Mouse (Mus musculus): ENCODE results near the gene Ccm2l. TPM values are rescaled to one million over a fixed set of nuclear protein-coding genes. Genes with fewer than 3 reads are reported as not detected.

The Ccm2l gene
- total RNA-seq, 2 experiments from 2014 or later, result 3.9 to 5.2 TPM

DNA sequence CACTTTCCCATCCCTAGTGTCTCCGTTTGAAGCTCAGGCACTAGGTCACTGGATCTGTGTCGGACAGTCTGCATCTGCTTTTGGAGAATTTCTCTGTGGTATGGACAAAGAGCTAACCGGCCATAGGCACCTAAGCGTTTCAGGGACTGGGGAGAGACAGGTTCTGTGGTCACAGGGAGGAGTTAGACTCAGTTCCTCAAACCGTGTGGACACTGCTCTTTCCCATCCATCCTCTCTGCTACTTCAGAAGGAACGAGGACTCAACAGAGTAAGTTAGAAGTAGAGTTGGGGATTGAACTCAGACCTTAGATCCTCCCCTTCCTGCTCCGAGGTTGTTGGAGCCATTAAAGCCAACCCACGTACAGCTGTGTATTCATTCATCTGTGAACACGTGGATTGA is 14.2 kb upstream of the Ccm2l start:
- DNase-seq (ENCODE audit: extremely low spot score in 1 of 2, low spot score in 1 of 2), result no peak

DNA sequence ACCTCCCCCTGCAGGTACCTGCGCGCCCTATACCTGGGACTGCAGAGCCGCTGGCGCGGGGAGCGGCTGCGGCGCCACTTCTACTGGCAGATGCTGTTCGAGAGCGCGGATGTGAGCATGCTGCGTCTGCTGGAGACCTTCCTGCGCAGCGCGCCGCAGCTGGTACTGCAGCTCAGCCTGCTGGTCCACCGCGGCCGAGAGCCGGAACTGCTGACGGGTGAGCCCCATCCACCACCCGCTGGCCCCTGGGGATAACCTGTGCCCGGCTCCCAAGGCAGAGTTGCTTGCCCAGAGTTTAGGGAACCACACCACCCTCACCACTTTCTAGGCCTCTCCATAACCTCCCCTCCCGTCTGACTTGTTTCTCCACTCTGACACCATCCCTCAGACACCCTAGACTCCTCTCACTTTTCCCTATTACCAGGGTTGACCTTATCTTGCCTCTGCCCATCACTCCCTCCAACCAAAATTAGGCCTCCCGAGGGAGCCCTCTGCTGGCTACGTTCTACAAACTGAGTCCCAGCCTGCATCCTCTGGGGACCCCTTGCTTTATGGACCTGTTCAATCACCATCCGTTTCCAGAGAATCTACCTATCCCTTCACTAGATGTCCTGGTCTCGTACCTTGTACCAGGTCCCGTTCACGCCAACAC is 12.9 kb upstream of the Ccm2l start:
- DNase-seq (ENCODE audit: extremely low spot score in 1 of 2, low spot score in 1 of 2), result peak in 1 of 2 experiments; percentile 29

DNA sequence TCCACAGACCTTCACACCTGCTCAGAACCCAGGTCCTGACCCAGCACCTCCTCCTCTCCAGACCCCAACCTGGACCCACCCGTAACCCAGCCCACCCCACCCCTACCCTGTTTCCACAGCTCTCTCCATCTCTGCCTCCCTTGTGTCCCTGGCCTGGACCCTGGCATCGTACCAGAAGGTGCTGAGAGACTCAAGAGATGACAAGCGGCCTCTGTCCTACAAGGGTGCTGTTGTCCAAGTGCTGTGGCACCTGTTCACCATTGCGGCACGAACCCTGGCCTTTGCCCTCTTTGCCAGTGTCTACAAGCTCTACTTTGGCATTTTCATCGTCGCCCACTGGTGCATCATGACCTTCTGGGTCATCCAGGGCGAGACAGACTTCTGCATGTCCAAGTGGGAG is 11.9 kb upstream of the Ccm2l start:
- DNase-seq (ENCODE audit: extremely low spot score in 1 of 2, low spot score in 1 of 2), result no peak

DNA sequence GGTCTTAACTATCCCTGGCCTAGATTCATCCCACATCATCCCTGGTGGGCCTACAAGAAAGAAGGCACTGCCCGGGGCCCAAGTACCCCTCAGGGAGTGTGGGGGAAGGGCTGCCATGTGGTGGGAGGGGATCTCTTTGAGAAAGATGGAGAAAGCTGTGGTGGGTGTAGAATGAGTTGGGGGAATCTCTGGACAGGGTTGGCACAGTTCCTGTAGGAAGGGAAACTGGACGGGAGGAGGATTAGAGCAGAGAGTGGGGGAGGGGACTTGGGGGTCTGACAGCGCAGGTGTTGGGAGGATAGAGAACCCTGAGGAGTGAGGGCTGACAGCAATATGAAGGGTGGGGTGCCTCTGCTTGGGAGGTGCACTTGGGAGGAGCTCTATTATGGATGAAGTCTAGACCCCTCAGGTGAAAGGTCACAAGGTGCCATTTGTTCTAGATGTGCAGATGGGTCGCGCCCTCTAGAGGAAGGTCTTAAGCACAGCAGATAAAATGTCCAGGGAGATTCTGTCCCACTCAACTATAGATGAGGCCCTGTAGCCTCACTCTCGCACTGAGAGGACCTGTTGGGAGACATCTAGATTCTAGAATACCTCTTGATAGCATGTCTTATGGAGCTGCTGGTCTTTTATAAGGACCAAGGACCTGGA is 10.4 kb upstream of the Ccm2l start:
- no peak for DNase-seq (ENCODE audit: extremely low spot score in 1 of 2, low spot score in 1 of 2)

DNA sequence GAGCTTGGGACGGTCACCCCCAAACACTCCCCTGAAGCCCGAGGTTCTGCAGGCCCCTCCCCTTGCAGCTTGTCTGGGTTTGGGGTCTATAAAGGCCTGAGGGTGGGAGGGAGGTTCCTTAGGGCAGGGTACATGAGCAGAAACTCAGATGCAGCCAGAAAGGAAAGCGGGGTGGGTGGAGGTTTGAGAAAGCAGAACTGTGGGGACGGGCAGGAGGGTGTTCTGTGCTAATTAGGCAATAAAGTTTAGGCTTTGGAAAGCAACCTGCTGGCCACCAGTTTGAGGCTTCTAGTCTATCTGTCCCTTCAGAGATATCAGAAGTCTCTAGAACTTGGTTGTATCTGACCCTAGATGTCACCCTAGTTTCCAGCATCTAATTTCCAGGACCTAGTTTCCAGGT is 7.4 kb upstream of the Ccm2l start:
- DNase-seq (ENCODE audit: extremely low spot score in 1 of 2, low spot score in 1 of 2), result no peak

DNA sequence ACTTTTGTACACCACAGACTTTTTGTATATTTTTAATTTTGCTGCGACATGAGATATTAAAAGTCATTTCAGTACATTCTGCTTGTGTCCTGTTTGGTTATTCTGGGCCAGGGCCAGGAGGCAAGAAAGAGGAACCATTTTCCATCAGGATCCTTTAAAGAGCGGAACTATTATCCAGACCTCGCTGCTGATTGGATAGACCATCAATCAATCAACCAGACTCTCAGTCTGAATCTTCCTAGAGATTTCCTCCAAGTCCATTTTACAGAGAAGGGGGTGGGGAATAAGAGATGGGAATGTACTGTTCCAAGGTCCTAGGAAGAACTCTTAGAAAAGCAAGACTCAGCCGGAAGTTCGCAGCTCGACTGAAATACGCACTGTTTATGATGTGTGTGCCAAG is 5.5 kb upstream of the Ccm2l start:
- DNase-seq (ENCODE audit: extremely low spot score in 1 of 2, low spot score in 1 of 2), result no peak

DNA sequence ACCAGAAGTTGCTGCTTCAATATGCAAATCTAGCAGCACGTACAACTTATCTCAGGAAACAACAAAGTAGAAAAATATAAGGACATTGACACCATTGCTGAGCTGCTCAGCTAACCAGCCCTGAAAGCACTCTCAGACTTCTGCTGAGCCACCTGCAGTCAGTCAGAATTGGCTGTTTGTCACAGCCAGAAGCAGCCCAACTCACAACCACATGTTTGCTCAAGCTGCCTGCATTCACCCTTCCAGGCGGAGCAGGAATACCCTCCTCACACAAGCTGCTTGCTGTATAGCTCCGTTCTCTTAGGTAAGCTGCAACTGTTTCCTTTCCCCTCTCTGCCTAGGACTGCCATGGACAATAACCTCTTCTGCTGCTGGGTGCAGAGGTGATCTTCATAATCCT is 2.4 kb upstream of the Ccm2l start:
- no peak for DNase-seq (ENCODE audit: extremely low spot score in 1 of 2, low spot score in 1 of 2)

DNA sequence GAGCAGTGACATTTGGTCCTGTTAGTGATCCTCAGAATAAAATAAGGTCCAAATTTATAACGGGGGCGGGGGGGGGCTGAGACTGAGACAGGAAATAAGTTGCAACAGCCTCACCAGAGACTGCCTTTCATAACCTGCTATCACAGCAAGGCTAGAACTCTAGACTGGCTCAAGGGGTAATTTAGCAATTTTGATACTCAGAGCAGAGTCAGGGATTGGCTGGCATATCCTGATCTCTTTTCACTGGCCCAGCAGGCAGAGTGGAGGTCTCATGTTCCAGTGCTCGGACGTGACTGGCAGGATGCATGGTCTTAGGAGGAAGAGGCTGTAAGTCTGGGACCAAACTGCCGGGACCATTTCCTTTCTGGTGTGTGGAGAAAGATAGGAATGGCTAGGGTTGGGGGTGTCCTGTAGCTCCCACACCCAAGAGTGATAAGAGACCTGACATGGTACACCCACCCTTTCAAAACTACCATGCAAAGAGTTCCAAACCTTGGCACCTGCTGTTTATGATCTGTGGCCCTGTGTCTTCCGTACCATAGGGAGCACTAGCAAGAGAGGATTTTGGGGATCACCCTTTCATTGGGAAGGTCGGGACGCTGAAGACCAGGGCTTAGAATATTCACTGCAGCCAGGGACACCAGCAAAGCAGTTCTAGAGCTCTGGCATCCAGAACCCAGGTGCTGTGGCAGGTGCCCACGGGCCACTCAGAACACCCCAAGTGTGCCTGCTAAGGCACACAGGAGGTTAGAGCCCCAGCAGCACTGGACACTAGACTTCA is 1.4 kb upstream of the Ccm2l start:
- DNase-seq (ENCODE audit: extremely low spot score in 1 of 2, low spot score in 1 of 2), result no peak

DNA sequence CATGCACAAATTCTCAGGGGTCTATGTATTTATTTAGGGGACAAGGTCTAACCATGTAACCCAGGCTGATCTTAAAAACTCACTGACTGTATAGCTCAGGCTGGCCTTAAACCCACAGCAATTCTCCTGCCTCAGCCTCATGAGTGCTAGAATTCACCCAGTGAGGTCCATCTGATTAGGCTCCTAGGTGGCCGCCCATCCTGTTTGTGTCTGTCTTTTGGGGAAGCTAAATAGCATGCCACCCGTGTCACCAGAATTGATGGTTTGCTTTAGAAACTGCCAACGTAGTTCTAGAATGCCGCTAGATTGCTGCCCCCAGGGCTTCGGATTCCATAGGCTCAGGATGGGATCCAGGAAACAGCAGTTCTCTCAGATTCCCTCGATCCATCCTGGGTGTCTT is 1.2 kb downstream of the Ccm2l start:
- no peak for DNase-seq (ENCODE audit: extremely low spot score in 1 of 2, low spot score in 1 of 2)

DNA sequence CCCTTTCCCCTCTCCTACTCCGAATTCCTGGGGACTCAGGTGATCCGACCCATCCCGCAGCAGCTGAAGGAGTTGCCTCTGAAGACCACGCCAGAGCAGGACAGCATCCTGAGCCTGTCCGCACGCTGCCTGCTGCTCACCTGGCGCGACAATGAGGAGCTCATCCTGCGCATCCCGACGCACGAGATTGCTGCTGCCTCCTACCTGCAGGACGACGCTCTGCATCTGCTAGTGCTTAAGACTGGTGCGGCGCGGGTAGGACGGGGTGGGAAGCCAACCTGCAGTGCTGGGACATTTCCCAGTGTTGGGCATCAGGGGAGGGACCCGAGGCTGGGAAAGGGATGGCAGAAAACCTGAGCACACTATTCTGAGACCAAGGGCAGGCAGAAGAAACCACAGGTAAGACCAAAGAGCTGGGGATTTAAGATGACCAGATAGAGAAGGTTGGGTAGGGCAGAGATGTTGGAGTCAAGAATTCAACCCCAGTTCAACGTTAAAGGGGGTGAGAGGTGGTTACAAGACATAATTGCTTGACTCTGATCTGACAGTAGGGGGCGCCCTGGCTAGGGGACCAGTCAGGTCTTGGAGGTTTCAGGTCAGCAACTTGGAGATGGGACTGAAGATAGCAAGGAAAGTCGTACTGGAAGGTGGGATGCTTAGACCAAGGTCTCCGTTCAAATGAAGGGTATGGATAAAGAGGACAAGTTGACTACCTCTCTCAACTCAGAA is 5.2 kb downstream of the Ccm2l start:
- DNase-seq (ENCODE audit: extremely low spot score in 1 of 2, low spot score in 1 of 2), result peak in 1 of 2 experiments; percentile 35

DNA sequence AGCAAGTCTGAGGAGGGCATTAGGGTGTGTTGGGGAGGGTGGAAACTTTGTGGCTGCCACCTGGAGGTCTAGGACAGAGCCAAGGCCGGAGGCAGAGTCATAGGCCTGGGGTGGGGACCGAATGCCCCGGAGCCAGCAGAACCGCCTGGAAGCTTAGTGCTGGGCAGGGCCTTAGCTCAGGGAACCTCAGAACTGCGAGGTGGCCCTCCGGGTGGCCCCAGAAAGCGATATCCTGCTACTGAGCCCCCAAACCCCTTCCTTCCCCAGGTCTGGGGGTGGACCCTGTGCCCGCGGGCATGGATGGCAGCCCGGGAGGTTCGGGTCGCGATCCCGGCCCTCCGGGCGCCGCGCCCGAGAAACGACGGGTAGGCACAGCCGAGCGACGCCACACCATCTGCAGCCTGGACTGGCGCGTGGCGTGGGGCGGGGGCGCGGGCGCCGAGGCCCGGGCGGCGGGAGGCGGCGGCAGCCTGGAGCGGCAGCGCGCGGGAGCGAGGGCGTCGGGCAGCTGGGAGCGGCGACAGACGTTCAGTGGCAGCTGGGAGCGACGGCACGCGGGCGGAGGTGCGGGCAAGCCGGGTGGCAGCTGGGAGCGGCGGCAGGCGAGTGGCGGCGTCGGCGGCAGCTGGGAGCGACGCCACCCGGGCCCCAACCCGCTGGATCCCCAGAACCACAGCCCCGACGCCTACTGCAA is 5.9 kb downstream of the Ccm2l start:
- DNase-seq (ENCODE audit: extremely low spot score in 1 of 2, low spot score in 1 of 2), result peak; percentile 32 to 37

DNA sequence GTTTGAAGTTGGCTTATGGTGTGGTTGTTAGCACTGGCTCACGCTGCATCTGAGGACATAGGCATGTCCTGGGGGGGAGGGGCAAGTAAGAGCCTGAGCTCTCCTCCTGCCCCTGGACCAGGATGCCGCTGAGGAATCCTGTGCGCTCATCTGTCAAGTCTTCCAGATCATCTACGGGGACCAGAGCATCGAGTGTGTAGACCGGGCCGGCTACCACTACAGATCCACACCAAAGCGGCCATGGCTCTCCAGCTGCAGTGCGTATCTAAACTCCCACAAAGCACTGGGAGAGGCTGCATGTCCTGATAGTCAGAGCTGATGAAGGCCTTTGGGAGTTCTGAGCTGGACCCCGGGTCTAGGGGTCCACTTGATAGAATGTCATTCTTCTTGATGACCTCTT is 8.9 kb downstream of the Ccm2l start:
- DNase-seq (ENCODE audit: extremely low spot score in 1 of 2, low spot score in 1 of 2), result no peak

DNA sequence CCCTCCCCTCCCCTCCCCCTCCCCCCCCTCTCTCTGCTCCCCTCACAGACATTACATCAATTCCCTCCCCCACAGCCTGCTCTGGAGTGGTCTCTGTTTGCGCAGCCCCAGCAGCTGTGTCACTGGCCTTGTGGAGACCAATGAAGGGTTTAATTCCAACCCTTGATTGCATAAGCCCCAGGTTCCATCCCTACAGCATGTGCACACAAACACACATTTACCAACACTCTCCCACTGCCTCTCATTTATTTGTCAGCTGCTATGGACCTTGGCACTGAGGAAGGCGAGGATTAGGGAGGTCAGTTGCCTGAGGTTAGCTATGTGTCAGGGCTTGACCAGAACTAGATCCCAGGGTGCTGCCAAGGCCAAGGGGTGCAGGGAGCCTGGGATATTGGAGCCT is 10.2 kb downstream of the Ccm2l start:
- no peak for DNase-seq (ENCODE audit: extremely low spot score in 1 of 2, low spot score in 1 of 2)

DNA sequence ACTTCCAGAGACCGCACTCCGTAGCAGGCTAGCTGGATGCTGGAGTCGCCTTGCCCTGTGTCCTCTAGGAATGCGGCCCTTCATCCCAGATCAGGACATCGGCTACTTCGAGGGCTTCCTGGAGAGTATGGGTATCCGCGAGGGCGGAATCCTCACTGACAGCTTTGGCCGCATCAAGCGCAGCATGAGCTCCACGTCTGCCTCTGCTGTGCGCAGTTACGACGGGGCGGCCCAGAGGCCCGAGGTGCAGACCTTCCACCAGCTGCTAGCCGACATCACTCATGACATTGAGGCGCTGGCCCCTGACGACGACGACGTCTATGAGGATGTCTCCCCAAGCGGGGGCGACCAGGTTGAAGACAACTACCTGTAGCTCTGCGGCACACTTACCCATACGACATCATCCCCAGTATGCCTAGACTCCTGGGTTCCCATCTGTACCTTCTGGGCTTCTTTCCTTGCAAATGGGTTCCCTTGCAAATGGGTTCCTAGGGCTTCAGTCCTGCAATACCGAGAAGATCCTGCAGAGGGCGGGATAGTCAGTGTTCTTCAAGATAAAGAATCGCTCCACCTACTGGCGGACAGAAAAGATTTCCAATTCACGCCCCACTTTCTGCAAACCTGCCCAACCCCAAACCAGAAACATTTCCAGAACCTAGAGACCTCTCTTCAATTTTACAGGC is 15.2 kb downstream of the Ccm2l start:
- DNase-seq (ENCODE audit: extremely low spot score in 1 of 2, low spot score in 1 of 2), result peak; percentile 56 to 91

DNA sequence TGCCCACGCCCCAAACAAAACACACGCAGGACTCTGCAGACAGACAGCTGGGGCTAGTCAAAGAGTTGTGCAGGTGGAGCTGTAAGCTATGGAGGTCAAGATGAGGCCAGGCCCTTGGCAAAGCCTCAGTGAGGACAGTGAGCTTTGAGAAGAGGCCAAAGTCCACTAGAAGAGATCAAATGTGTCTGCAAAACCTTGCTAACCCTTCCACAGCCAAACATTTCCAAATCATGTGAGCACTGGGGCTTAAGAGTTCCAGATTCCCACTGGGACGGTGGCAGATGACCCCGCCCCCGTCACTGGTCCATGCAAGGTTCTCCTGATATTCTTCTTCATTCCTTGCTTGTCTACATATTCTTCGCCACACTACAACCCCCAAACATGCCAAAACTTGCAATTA is 16.1 kb downstream of the Ccm2l start:
- DNase-seq (ENCODE audit: extremely low spot score in 1 of 2, low spot score in 1 of 2), result no peak

DNA sequence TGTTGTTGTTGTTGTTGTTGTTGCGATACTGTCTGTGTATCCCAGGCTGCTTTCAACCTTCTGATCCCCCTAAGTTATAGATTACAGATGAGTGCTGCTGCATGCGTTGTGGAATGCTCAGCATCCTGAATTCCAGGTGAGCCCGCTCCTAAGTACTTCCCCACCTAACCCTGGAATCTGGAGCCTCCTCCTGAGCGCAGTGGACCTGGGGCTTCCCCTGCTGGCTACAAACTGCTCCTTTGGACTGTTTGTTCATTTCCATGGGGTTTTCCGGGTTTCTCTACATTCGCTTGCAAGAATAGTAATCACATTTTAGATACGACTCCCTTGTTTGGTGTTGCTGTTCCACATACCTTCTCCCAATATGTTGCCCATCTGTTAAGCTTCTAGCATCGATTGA is 17.5 kb downstream of the Ccm2l start:
- DNase-seq (ENCODE audit: extremely low spot score in 1 of 2, low spot score in 1 of 2), result no peak

DNA sequence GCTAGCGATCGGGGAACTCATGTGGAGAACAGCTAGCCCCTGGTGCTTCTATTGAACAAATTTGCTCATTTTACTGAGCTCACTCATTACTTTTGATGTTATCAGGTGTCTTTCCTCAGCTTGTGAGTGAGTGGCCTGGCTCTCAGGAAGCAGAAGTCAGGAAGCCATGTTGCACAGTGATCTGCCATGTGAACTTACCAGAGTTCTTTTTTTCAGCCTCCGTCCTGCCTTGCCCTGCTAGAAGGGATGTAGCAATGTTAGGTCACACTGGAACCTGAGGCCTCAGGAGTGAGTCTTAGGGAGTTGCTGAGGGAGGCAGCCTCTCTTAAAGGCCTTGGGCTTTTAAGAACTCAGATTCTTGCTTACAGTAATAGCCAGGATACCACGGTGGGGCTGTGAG is 18.1 kb downstream of the Ccm2l start:
- DNase-seq (ENCODE audit: extremely low spot score in 1 of 2, low spot score in 1 of 2), result no peak

DNA sequence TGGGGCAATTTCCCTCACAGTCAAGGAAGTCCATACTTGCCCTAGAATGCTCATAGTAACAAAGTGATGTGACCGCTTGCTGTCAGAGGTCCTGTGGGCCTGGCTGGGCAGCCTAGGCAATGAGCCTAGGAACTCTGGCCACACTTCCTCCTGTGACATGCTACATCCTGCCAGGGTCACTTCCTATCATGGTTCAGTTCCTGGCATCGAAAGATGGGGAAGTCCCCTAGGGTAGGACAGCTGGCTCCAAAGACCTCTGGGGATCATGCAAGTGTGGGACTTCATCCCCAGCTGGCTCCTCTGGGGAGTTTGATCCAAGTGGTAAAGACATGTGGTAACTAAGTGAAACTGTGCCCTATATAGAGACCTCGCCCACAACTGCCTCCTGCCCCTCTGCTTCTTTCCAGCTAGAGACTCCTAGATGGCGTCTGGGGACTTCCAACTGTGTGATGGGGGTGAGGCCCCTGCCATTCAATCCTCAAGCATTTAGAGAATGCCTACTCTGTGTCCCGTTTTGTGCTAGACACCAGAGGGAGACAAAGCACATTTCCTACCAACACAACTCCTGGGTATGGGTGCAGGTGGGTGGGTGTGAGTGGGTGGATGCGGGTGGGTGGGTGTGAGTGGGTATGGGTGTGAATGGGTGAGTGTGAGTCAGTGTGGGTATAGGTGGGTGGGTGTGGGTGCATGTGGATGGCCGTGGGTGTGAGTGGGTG is 18.7 kb downstream of the Ccm2l start:
- no peak for DNase-seq (ENCODE audit: extremely low spot score in 1 of 2, low spot score in 1 of 2)

DNA sequence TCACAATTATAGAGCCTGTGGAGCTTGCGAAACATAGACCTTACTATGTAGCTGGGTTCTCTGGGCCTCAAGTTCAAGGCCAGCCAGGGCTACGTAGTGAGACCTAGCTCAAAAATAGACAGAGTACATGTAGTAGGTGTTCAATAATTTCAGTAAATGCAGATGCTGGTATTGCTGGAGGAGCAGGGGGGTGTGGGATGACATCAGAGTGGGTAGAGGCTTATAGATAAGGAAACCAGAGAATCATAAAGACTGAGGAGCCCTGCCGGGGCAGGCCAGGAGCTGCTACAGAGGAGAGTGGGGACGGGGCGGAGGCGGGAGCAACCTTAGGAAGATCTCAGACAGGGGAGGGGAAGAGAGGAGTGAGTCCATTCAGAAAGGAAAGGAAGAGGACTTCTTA is 19.8 kb downstream of the Ccm2l start:
- no peak for DNase-seq (ENCODE audit: extremely low spot score in 1 of 2, low spot score in 1 of 2)
